Mouse (Mus musculus) embryonic facial prominence, embryonic 12.5 days (tissue): ENCODE measurements around the gene Usp7. TPM values are rescaled to one million over a fixed set of nuclear protein-coding genes. Genes with fewer than 3 reads are reported as not detected.

Experiments used
- ATAC-seq: fragments of 200-750 bp; cut with Nextera tagmentation; 2 replicates; pipeline ENCODE4 v1.8.0; 2017; ENCODE audit not compliant: insufficient number of reproducible peaks, insufficient read depth, low FRiP score, low TSS enrichment
- H3K27ac ChIP-seq: fragments of 300-500 bp; sonication (generic); 2 replicates; pipeline ENCODE4 v1.5.1; 2016; ENCODE audit warnings: mild to moderate bottlenecking
- H3K27me3 ChIP-seq: fragments of 300-500 bp; sonication (generic); 2 replicates; pipeline ENCODE4 v1.6.1; 2016; ENCODE audit warnings: mild to moderate bottlenecking, moderate library complexity
- H3K36me3 ChIP-seq: fragments of 300-500 bp; sonication (generic); 2 replicates; pipeline ENCODE4 v1.6.1; 2016; ENCODE audit warnings: mild to moderate bottlenecking
- H3K4me1 ChIP-seq: fragments of 300-500 bp; sonication (generic); 2 replicates; pipeline ENCODE4 v1.6.1; 2016
- H3K4me2 ChIP-seq: fragments of 300-500 bp; sonication (generic); replicated peaks from 2 replicates; pipeline ENCODE4 v1.6.1; 2016; ENCODE audit warnings: mild to moderate bottlenecking, moderate library complexity
- H3K4me3 ChIP-seq: fragments of 300-500 bp; sonication (generic); 2 replicates; pipeline ENCODE4 v1.5.1; 2016; ENCODE audit warnings: mild to moderate bottlenecking
- H3K9ac ChIP-seq: fragments of 300-500 bp; sonication (generic); 2 replicates; pipeline ENCODE4 v1.6.1; 2016; ENCODE audit warnings: mild to moderate bottlenecking, moderate library complexity
- H3K9me3 ChIP-seq: fragments of 300-500 bp; sonication (generic); 2 replicates; pipeline ENCODE4 v1.6.1; 2016; ENCODE audit warnings: mild to moderate bottlenecking, moderate library complexity
- WGBS: fragments of 180-500 bp; shearing (Covaris S2); methylation state at CpG from one replicate; pipeline ENCODE4 v1.1.7; 2016; 5-methylcytosine and 5-hydroxymethylcytosine counted together
- polyA plus RNA-seq: library from polyadenylated mRNA; unstranded; fragments of >200 nt; fragmentation: Nextera tagmentation; extraction: Ambion mirVana; gene quantifications from 2 replicates; pipeline ENCODE4 v1.2.1, GENCODE M21; 2016

The Usp7 gene
- polyA plus RNA-seq, 1 experiment from 2014 or later = 35.1 TPM

- Histone ChIP-seq H3K9me3 (no peaks in the 10 kb centered on the region), H3K36me3 (no peaks in the 10 kb centered on the region), H3K27me3 (no peaks in the 10 kb centered on the region), H3K9ac (no peak overlapping the region), H3K4me2 (no peak overlapping the region), H3K27ac (no peak overlapping the region), H3K4me3 (no peak overlapping the region), H3K4me1 (no peaks in the 10 kb centered on the region)
- 80% methylated on average over 2 of the region's 2 CpGs for WGBS
- ATAC-seq = no peak
Measured at GRCm38 (mm10) chr16:8746509-8746908, 45.6 kb downstream of the Usp7 start.

DNA sequence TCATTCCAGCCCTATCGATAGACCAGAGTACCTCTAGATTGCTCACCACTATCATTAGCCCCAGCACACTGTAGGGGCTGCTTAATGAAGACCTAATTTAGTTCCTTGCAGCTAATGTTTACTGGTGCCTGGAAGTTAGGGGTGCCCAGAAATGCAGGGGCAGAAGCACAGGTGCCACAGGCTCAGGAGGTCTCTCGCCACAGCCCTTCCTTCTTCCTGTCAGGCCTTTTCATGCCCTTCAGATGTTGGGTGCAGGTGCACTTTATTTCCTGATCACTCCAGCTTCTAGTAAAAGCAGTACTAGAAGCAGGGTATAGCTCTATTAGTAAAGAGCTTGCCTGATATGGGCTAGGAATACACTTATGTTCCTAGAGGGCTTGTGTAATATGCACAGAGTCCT lies 46.4 kb downstream of the Usp7 start:
- Histone ChIP-seq H3K9me3 (no peaks in the 10 kb centered on the region), H3K27me3 (no peaks in the 10 kb centered on the region), H3K9ac (no peak overlapping the region), H3K4me3 (no peak overlapping the region), H3K27ac (no peak overlapping the region), H3K36me3 (no peaks in the 10 kb centered on the region), H3K4me2 (no peak overlapping the region), H3K4me1 (no peaks in the 10 kb centered on the region)
- no peak for ATAC-seq
- 87% methylated on average over 2 of the region's 2 CpGs for WGBS

- H3K4me3 ChIP-seq = no peak overlapping the region
- no peak overlapping the region for H3K27ac ChIP-seq
- no peak overlapping the region for H3K4me2 ChIP-seq
- H3K4me1 ChIP-seq = no peaks in the 10 kb centered on the region
- H3K9me3 ChIP-seq = no peaks in the 10 kb centered on the region
- H3K27me3 ChIP-seq = no peaks in the 10 kb centered on the region
- H3K36me3 ChIP-seq = no peaks in the 10 kb centered on the region
- 71% methylated on average over 3 of the region's 3 CpGs for WGBS
- H3K9ac ChIP-seq = no peak overlapping the region
- no peak for ATAC-seq
Measured at GRCm38 (mm10) chr16:8743989-8744388, 48.1 kb downstream of the Usp7 start.

DNA sequence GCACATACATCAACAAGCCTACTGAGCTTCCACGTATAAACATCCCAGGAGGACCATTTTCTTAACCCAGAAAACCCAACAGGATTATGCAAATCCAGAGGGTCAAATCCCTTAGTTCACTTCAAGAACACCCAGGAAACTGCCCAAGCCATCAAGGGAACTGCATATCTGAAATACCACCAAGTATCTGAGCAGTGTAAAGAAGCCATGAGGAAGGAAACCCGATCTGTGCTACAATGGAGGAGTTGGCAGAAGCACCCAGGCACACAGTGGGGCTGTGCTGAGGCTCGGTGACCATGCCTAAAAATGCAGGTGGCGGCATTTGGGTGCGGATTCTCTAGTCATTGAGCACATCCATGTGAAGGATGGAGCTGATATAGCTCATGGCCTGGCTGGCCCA lies 50.4 kb downstream of the Usp7 start:
- WGBS = 75% methylated on average over 5 of the region's 5 CpGs
- Histone ChIP-seq H3K4me2 (no peak overlapping the region), H3K4me1 (peaks cover 4% of the 10 kb centered on the region), H3K27me3 (no peaks in the 10 kb centered on the region), H3K27ac (no peak overlapping the region), H3K4me3 (no peak overlapping the region), H3K9ac (no peak overlapping the region), H3K36me3 (no peaks in the 10 kb centered on the region), H3K9me3 (no peaks in the 10 kb centered on the region)
- no peak for ATAC-seq

DNA sequence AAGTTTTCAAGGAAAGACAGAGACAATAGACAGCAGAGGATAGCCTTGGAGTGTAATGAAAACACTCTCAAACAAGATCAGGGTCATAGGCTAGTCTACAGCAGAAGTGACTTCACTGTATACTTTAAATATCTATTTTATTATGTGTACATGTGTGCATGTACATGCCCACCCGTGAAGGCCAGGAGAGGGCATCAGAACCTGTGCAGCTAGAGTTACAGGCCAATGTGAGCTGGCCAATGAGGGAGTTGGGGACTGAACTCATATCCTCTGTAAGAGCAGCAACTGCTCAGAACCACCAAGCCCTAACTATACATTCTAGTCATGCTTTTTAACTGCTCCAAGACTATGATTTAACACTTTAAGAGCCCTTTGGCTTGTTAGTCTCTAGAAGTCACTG lies 51.0 kb downstream of the Usp7 start:
- Histone ChIP-seq H3K4me2 (no peak overlapping the region), H3K27ac (no peak overlapping the region), H3K4me3 (no peak overlapping the region), H3K36me3 (no peaks in the 10 kb centered on the region), H3K4me1 (peaks cover 10% of the 10 kb centered on the region), H3K9me3 (no peaks in the 10 kb centered on the region), H3K27me3 (no peaks in the 10 kb centered on the region), H3K9ac (no peak overlapping the region)
- WGBS = 69% methylated on average over 1 of the region's 1 CpGs
- no peak for ATAC-seq

DNA sequence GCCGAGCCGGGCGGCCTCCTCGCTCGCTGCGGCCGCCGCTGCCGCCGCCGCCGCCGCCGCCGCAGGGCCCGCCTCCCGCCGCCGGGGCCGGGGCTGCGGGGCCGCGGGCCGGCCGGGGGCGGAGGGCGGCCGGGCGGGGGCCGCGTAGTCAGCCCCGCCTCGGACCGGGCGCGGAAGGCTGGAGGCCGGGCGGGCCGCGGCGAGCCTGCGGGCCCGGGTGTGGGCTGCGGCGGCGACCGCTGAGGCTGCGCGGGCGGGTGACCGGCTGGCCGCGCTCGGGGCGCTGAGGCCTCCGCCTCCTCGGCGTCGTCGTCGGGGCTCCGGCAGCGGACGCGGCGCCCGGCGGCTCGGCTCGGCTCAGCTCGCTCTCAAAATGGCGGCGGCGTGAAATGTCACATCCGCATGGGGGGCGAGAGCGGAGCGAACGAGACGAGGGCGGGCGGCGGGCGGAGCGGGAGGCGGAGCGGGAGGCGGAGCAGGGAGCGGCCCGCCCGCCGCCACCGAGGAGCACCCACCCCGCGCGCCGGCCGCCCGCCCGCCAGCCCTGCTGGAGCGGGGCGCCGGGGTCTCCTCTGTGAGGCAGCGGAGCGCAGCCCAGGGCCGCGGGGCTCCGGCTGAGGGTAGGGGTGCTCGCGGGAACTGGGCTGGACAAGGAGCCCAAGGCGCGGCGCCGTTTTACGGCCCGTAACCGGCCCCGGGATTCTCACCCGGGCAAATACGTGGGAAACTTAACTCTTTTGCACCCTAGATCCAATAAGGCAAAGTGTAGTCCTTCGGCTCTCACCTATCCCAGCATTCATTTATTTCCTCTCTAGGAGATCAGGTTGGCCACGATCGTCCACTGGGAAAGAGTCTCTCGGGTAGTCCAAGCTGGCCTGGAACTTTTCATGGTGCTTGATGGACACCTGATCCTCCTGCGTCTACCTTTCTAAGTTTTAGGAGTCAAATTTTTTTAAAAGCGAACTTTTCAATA lies 53.3 kb downstream of the Usp7 start:
- Histone ChIP-seq H3K9me3 (no peaks in the 10 kb centered on the region), H3K9ac (peak overlapping the region; percentile 96), H3K27ac (peak overlapping the region; percentile 94), H3K4me1 (peaks cover 26% of the 10 kb centered on the region), H3K36me3 (no peaks in the 10 kb centered on the region), H3K27me3 (no peaks in the 10 kb centered on the region), H3K4me2 (peak overlapping the region; percentile 60), H3K4me3 (peak overlapping the region; percentile 97)
- peak; percentile 91 for ATAC-seq
- WGBS = 2% methylated on average over 60 of the region's 126 CpGs

DNA sequence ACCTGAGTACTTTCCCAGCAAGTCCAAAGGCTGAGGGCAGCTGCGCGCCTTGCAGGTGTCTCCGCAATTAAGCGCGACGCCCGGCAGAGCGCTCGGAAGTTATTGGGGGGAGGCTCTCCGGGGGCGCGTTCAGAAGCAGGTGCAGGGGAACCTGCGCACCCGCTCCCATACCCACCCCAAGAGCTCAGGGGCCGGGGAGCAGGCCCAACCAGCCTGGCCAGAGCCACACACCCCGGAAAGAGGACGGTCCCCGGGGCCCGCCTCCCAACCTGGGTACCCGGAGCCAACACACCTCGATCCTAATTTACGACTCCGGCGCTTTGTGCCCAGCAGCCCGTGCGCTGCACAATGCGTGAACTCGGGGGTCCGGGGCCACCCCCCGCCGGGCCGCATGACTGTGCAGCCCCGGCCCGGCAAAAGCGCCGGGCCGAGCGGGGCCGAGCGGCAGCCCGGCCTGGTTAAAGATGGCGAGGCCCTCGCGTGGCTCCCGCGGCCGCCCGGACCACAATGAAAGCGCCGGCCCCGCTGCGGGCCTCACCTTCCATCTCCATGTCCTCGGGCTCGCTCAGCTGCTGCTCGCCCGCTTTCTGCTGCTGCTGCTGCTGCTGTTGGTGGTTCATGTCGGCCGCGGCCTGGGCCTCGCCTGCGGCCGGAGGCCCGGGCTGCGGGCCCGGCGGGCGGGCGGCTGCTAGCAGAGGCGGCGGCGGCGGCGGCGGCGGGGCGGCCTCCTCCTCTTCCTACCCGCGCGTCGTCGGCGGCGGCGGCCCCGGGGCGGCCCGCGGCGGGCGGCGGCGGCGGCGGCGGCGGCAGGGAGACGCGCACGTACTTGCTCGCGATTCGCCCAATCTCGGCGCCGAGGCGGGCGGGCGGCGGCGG lies 54.2 kb downstream of the Usp7 start:
- Histone ChIP-seq H3K4me1 (peaks cover 26% of the 10 kb centered on the region), H3K9ac (peak overlapping the region; percentile 96), H3K4me3 (peak overlapping the region; percentile 97), H3K9me3 (no peaks in the 10 kb centered on the region), H3K27me3 (no peaks in the 10 kb centered on the region), H3K27ac (peak overlapping the region; percentile 89), H3K36me3 (no peaks in the 10 kb centered on the region), H3K4me2 (peak overlapping the region; percentile 80)
- ATAC-seq = no peak
- WGBS = under 1% methylated on average over 80 of the region's 110 CpGs

DNA sequence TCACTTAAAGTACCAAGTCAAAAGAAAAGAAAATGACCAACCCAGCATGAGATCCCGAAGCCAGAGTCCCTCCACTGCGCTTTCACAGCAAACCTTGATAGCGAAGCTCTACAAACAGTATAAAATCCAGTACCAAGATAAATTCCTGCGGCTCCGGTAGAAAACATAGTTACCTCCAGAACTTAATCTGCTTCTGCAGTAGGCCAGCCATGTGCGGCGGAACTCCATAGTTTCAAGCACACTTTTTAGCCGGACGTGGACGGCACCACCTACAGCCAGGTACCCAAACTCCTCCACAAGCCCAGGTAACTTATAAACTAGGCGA lies 54.8 kb downstream of the Usp7 start:
- under 1% methylated on average over 11 of the region's 11 CpGs for WGBS
- Histone ChIP-seq H3K27me3 (no peaks in the 10 kb centered on the region), H3K4me1 (peaks cover 26% of the 10 kb centered on the region), H3K4me3 (peak overlapping the region; percentile 97), H3K9ac (peak overlapping the region; percentile 96), H3K4me2 (peak overlapping the region; percentile 80), H3K27ac (no peak overlapping the region), H3K36me3 (no peaks in the 10 kb centered on the region), H3K9me3 (no peaks in the 10 kb centered on the region)
- no peak for ATAC-seq

DNA sequence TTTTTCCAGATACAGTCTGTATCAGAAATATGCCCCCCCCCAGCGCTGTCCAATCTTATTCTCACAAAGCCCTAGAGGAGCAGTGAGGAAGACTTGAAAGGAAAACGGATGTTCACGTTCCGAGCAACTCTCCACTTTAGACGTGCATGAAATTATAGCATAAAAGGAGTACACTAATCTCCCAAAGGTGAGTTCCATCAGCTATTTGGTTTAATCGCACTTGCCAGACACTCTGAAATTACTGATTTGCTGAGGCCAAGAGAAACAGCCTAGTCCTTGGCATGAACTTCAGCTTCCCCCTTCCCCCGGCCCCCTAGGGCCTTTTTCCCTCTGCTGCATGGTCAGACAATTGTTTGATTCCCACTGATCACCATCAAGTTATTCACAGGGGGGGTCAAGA lies 55.4 kb downstream of the Usp7 start:
- no peaks in the 10 kb centered on the region for H3K36me3 ChIP-seq
- no peaks in the 10 kb centered on the region for H3K27me3 ChIP-seq
- H3K4me1 ChIP-seq = peaks cover 29% of the 10 kb centered on the region
- H3K4me2 ChIP-seq = peak overlapping the region; percentile 80
- 2% methylated on average over 7 of the region's 7 CpGs for WGBS
- H3K27ac ChIP-seq = no peak overlapping the region
- peak overlapping the region; percentile 97 for H3K4me3 ChIP-seq
- peak overlapping the region; percentile 96 for H3K9ac ChIP-seq
- H3K9me3 ChIP-seq = no peaks in the 10 kb centered on the region
- ATAC-seq = no peak

- Histone ChIP-seq H3K4me3 (peak overlapping the region; percentile 97), H3K4me1 (peaks cover 35% of the 10 kb centered on the region), H3K27me3 (no peaks in the 10 kb centered on the region), H3K9ac (peak overlapping the region; percentile 96; the same call in 1 of the 2 replicates), H3K36me3 (no peaks in the 10 kb centered on the region), H3K9me3 (no peaks in the 10 kb centered on the region), H3K27ac (no peak overlapping the region), H3K4me2 (peak overlapping the region; percentile 80)
- no peak for ATAC-seq
- 14% methylated on average over 8 of the region's 8 CpGs for WGBS
Measured at GRCm38 (mm10) chr16:8736032-8736431, 56.1 kb downstream of the Usp7 start.

DNA sequence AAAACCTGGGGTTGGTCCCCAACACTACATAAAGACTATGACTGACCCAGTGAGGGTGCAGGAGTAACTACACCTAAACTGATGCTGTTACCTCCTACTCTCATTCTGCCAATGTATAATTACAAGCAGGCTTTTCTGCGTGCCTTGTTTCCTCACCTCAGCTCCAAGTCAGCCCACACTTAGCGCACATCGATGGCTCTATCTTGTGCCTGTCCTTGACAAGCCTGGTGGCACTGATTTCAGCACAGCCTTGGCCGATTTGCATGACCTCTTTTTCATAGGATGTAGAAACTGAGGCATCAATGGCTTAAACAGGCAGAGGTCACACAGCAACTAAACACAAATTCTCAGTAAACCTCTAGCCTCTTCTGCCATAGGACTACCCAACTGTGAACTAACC lies 57.4 kb downstream of the Usp7 start:
- no peak overlapping the region for H3K27ac ChIP-seq
- WGBS = 83% methylated on average over 4 of the region's 4 CpGs
- H3K27me3 ChIP-seq = no peaks in the 10 kb centered on the region
- H3K4me2 ChIP-seq = no peak overlapping the region
- H3K9ac ChIP-seq = no peak overlapping the region
- no peak overlapping the region for H3K4me3 ChIP-seq
- no peak for ATAC-seq
- peaks cover 41% of the 10 kb centered on the region for H3K4me1 ChIP-seq
- H3K9me3 ChIP-seq = no peaks in the 10 kb centered on the region
- H3K36me3 ChIP-seq = no peaks in the 10 kb centered on the region

DNA sequence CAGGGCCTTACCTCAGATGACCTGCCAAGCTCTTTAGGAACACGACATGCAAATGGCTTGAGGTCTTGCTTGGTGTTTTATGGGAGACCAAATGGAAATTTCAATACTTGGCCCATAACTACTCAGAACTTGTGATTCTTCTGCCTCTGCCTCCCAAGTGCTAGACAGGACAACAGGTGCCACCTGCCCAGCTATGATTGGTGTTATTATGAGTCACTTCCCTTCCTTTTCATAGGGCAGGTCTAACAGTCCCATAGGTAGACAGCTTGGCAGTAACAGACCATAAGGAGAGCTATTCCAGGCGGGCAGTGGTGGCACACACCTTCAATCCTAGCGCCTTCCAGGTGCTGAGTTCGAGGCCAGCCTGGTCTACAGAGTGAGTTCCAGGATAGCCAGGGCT lies 58.5 kb downstream of the Usp7 start:
- 95% methylated on average over 4 of the region's 4 CpGs for WGBS
- peaks cover 41% of the 10 kb centered on the region for H3K4me1 ChIP-seq

More for the DNA sequence above, 58.5 kb downstream of the Usp7 start:
- Histone ChIP-seq H3K9me3 (no peaks in the 10 kb centered on the region), H3K4me3 (no peak overlapping the region), H3K27me3 (no peaks in the 10 kb centered on the region), H3K36me3 (no peaks in the 10 kb centered on the region), H3K4me2 (no peak overlapping the region), H3K27ac (no peak overlapping the region), H3K9ac (no peak overlapping the region)
- no peak for ATAC-seq
